Mouse (Mus musculus) heart, adult 9 months (tissue): ENCODE data around the gene Mrpl3.
"Not testable (repeated sequence)": the region's sequence is repeated elsewhere in the genome, so short reads cannot be mapped to it uniquely, and the experiment has no call there.

Source experiments
- DNase-seq, 2 experiments: peaks; one replicate each; pipeline ENCODE4 v3.0.0; 2022; ENCODE audit warnings: low spot score in 2 of 2

The Mrpl3 gene

GRCm38 (mm10) chr9:105053147-105053557, at the start of gene Mrpl3:
Mrpl3 (plus strand) TSS chr9:105053239.
- peak; percentile 60 to 80 for DNase-seq

GRCm38 (mm10) chr9:105010721-105011120, 42.3 kb upstream of the Mrpl3 start:
- no peak for DNase-seq

- DNase-seq, result no peak
Measured at GRCm38 (mm10) chr9:105018186-105018585, 34.9 kb upstream of the Mrpl3 start.

- DNase-seq, result peak; percentile 58 to 68
Measured at GRCm38 (mm10) chr9:105028311-105028710, 24.7 kb upstream of the Mrpl3 start.

GRCm38 (mm10) chr9:105032572-105032971, 20.5 kb upstream of the Mrpl3 start:
- DNase-seq, result no peak

GRCm38 (mm10) chr9:105033641-105034040, 19.4 kb upstream of the Mrpl3 start:
- DNase-seq, result peak in 1 of 2 experiments; percentile 2

- no peak for DNase-seq
Measured at GRCm38 (mm10) chr9:105037847-105038246, 15.2 kb upstream of the Mrpl3 start.

GRCm38 (mm10) chr9:105046014-105046413, 7.0 kb upstream of the Mrpl3 start:
- DNase-seq, result no peak

GRCm38 (mm10) chr9:105048351-105048750, 4.7 kb upstream of the Mrpl3 start:
- DNase-seq, result no peak

- no peak for DNase-seq
Measured at GRCm38 (mm10) chr9:105049636-105050035, 3.4 kb upstream of the Mrpl3 start.

GRCm38 (mm10) chr9:105050257-105050656, 2.8 kb upstream of the Mrpl3 start:
- no peak for DNase-seq

GRCm38 (mm10) chr9:105053812-105054211, 773 bp downstream of the Mrpl3 start:
- DNase-seq, result no peak

GRCm38 (mm10) chr9:105069106-105069505, 16.1 kb downstream of the Mrpl3 start:
- no peak for DNase-seq

- DNase-seq, result no peak
Measured at GRCm38 (mm10) chr9:105072991-105073748, 20.1 kb downstream of the Mrpl3 start.

- no peak for DNase-seq
Measured at GRCm38 (mm10) chr9:105074851-105075250, 21.8 kb downstream of the Mrpl3 start.

- no peak for DNase-seq
Measured at GRCm38 (mm10) chr9:105076756-105077424, 23.9 kb downstream of the Mrpl3 start.

GRCm38 (mm10) chr9:105078460-105078859, 25.4 kb downstream of the Mrpl3 start:
- DNase-seq, result no peak

- no peak for DNase-seq
Measured at GRCm38 (mm10) chr9:105080246-105080645, 27.2 kb downstream of the Mrpl3 start.

GRCm38 (mm10) chr9:105100807-105101570, 48.0 kb downstream of the Mrpl3 start:
- no peak for DNase-seq

GRCm38 (mm10) chr9:105101911-105102310, 48.9 kb downstream of the Mrpl3 start:
- no peak for DNase-seq

GRCm38 (mm10) chr9:105103893-105104292, 50.9 kb downstream of the Mrpl3 start:
- DNase-seq, result no peak

- not testable (repeated sequence) for DNase-seq
Measured at GRCm38 (mm10) chr9:105125206-105125605, 72.2 kb downstream of the Mrpl3 start.
